ENCODE assay signal across 19 mouse cellular contexts in genomic region chr5:67822619-67823018, GRCm38 (mm10). TPM values are rescaled to one million over a fixed set of nuclear protein-coding genes. Genes with fewer than 3 reads are reported as not detected.
DNase-seq lines count a peak whose midpoint lies in the region; ATAC-seq and TF ChIP-seq lines count a peak whose summit lies in the region.
"Had no signal": no experiment of that assay in that cellular context is flagged by ENCODE, and none has a peak within 500 bp of the region (broad histone marks: within the 10 kb centered on the region; RNA-seq: fewer than 3 reads in every experiment).

No protein-coding gene starts in this region.

- TF ChIP-seq POLR2A in small intestine, adult 2 months (IDR thresholded peaks at IDR 0.05; ENCODE audit: low read depth, low read length) = no peak

- no peak overlapping the region for H3K9ac ChIP-seq in lung, postnatal 0 days (replicated peaks; ENCODE audit: low read depth)
- no peak overlapping the region for H3K9ac ChIP-seq in liver, embryonic 12.5 days
- H3K9ac ChIP-seq: embryonic facial prominence, embryonic 15.5 days; kidney, embryonic 15.5 days; limb, embryonic 12.5 days had no signal

- TF ChIP-seq EP300 in lung, postnatal 0 days (IDR thresholded peaks at IDR 0.05) = no peak

- H3K9me3 ChIP-seq in lung, postnatal 0 days (ENCODE audit: low read length) = no peaks in the 10 kb centered on the region
- no peaks in the 10 kb centered on the region for H3K9me3 ChIP-seq in liver, embryonic 12.5 days (replicated peaks)
- H3K9me3 ChIP-seq: embryonic facial prominence, embryonic 15.5 days; kidney, embryonic 15.5 days; limb, embryonic 12.5 days had no signal

- no peak overlapping the region for H3K4me3 ChIP-seq in gastrocnemius, adult 2 months
- no peak overlapping the region for H3K4me3 ChIP-seq in lung, postnatal 0 days (ENCODE audit: low read depth, low read length)
- no peak overlapping the region for H3K4me3 ChIP-seq in liver, embryonic 12.5 days
- no peak overlapping the region for H3K4me3 ChIP-seq in small intestine, adult 2 months (ENCODE audit: low read depth, low read length)
- H3K4me3 ChIP-seq: embryonic facial prominence, embryonic 15.5 days; kidney, embryonic 15.5 days; left cerebral cortex, adult 2 months; limb, embryonic 12.5 days had no signal

- no peaks in the 10 kb centered on the region for H3K27me3 ChIP-seq in lung, postnatal 0 days (replicated peaks; ENCODE audit: insufficient read depth, low read length)
- H3K27me3 ChIP-seq in liver, embryonic 12.5 days (replicated peaks) = no peaks in the 10 kb centered on the region
- no peaks in the 10 kb centered on the region for H3K27me3 ChIP-seq in small intestine, adult 2 months (ENCODE audit: control insufficient read depth, insufficient read depth, low read length)
- H3K27me3 ChIP-seq: embryonic facial prominence, embryonic 15.5 days; kidney, embryonic 15.5 days; limb, embryonic 12.5 days had no signal

- intact Hi-C loops in gastrocnemius, adult 2 months (cut with DNase I) = no loop called here

- WGBS in lung, postnatal 0 days = 36% methylated on average over 6 of the region's 6 CpGs
- 18% methylated on average over 6 of the region's 6 CpGs for WGBS in liver, embryonic 12.5 days (ENCODE audit: insufficient replicate concordance)
- WGBS in small intestine, adult 2 months = 79% methylated on average over 6 of the region's 6 CpGs

- TF ChIP-seq CTCF in gastrocnemius, adult 2 months (IDR thresholded peaks at IDR 0.05) = no peak
- no peak for TF ChIP-seq CTCF in lung, postnatal 0 days (IDR thresholded peaks at IDR 0.05)
- TF ChIP-seq CTCF in small intestine, adult 2 months (IDR thresholded peaks at IDR 0.05; ENCODE audit: extremely low read depth, insufficient read length, insufficient replicate concordance, low read depth, low read length) = no peak

- ATAC-seq in lung, postnatal 0 days = no peak
- 0 out of 2 replicates have a peak, but pooled peaks have one; percentile 9 for ATAC-seq in liver, embryonic 12.5 days

- peaks cover 6% of the 10 kb centered on the region; the same call in 1 of the 2 replicates for H3K4me1 ChIP-seq in lung, postnatal 0 days (ENCODE audit: insufficient read depth, low read depth, low read length)
- peaks cover 71% of the 10 kb centered on the region for H3K4me1 ChIP-seq in liver, embryonic 12.5 days
- peaks cover 16% of the 10 kb centered on the region for H3K4me1 ChIP-seq in small intestine, adult 2 months (ENCODE audit: control insufficient read depth, insufficient read depth, insufficient read length, low read length)
- H3K4me1 ChIP-seq: embryonic facial prominence, embryonic 15.5 days; limb, embryonic 12.5 days had no signal

- H3K4me2 ChIP-seq in lung, postnatal 0 days (replicated peaks; ENCODE audit: low read depth, low read length) = no peak overlapping the region
- H3K4me2 ChIP-seq in liver, embryonic 12.5 days = peak overlapping the region; percentile 59
- H3K4me2 ChIP-seq: embryonic facial prominence, embryonic 15.5 days; kidney, embryonic 15.5 days; limb, embryonic 12.5 days; midbrain, embryonic 11.5 days had no signal

- H3K36me3 ChIP-seq in lung, postnatal 0 days (ENCODE audit: insufficient read depth, low read length) = no peaks in the 10 kb centered on the region
- H3K36me3 ChIP-seq in liver, embryonic 12.5 days = no peaks in the 10 kb centered on the region
- H3K36me3 ChIP-seq in small intestine, adult 2 months (ENCODE audit: control insufficient read depth, insufficient read depth, low read length) = no peaks in the 10 kb centered on the region
- H3K36me3 ChIP-seq: embryonic facial prominence, embryonic 15.5 days; kidney, embryonic 15.5 days; limb, embryonic 12.5 days had no signal

- peak overlapping the region; percentile 55 for H3K27ac ChIP-seq in gastrocnemius, adult 2 months
- 0 out of 2 replicates have a peak overlapping the region, but pooled peaks have one; percentile 29 for H3K27ac ChIP-seq in lung, postnatal 0 days (ENCODE audit: low read length)
- peak overlapping the region; percentile 73 for H3K27ac ChIP-seq in liver, embryonic 12.5 days
- peak overlapping the region; percentile 49 for H3K27ac ChIP-seq in small intestine, adult 2 months (ENCODE audit: insufficient read depth, low read depth, low read length)
- H3K27ac ChIP-seq: embryonic facial prominence, embryonic 15.5 days; kidney, embryonic 15.5 days; limb, embryonic 12.5 days had no signal

- DNase-seq in gastrocnemius, adult 2 months = no peak
- no peak for DNase-seq in gastrocnemius, adult 8-10 months (ENCODE audit: low spot score in 2 of 2)
- DNase-seq in lung, postnatal 0 days (ENCODE audit: low spot score) = no peak
- DNase-seq in lung, postnatal 36 days = no peak
- DNase-seq in layer of hippocampus, adult 11-12 months (ENCODE audit: low spot score) = no peak
- DNase-seq in spleen, postnatal 4 days (ENCODE audit: low spot score in 2 of 2) = no peak
- DNase-seq: adrenal gland, postnatal 10 days; cerebellum, adult 9-10 months; embryo, embryonic 11 days; gastrocnemius, postnatal 14 days; right cerebral cortex, postnatal 25 days; thymus, postnatal 4 days had no signal

RNA-seq across cellular contexts. Expression of gene Atp8a1, which starts 24.6 kb away (rescaled TPM):
- total RNA-seq in gastrocnemius, adult 2 months (2021) = 10 to 100 TPM; 47.1 to 62.3 TPM
- 10 to 100 TPM; 69.0 to 91.3 (median 78.6) TPM for total RNA-seq in gastrocnemius, adult 8-10 months (2022)
- 68.9 and 88.2 TPM in 2 replicates for polyA plus RNA-seq in lung, postnatal 0 days (2015; fragmentation: Nextera tagmentation; extraction: Ambion mirVana)
- polyA plus RNA-seq in liver, embryonic 12.5 days (2016; fragmentation: Nextera tagmentation; extraction: Ambion mirVana) = 61.2 and 64.2 TPM in 2 replicates
- polyA plus RNA-seq in small intestine, adult 2 months (2012; rRNA removed) = 13.5 and 18.6 TPM in 2 replicates
